Mouse (Mus musculus) hindbrain, embryonic 12.5 days (tissue): Measurements from ENCODE around the gene Sobp. TPM values are rescaled to one million over a fixed set of nuclear protein-coding genes. Genes with fewer than 3 reads are reported as not detected.
A peak's percentile ranks its signal among the peaks of the same experiment; 100 is the strongest.

Source experiments
- ATAC-seq: fragments of 200-750 bp; cut with Nextera tagmentation; 2 replicates; pipeline ENCODE4 v1.8.0; 2017; ENCODE audit warnings: moderate TSS enrichment; ENCODE audit not compliant: low FRiP score
- H3K27ac ChIP-seq: fragments of 300-500 bp; sonication (generic); 2 replicates; pipeline ENCODE4 v1.5.1; 2016; ENCODE audit warnings: mild to moderate bottlenecking
- H3K27me3 ChIP-seq: fragments of 300-500 bp; sonication (generic); 2 replicates; pipeline ENCODE4 v1.6.1; 2016; ENCODE audit warnings: mild to moderate bottlenecking
- H3K36me3 ChIP-seq: fragments of 300-500 bp; sonication (generic); 2 replicates; pipeline ENCODE4 v1.6.1; 2016; ENCODE audit warnings: mild to moderate bottlenecking
- H3K4me1 ChIP-seq: fragments of 300-500 bp; sonication (generic); 2 replicates; pipeline ENCODE4 v1.6.1; 2016
- H3K4me2 ChIP-seq: fragments of 300-500 bp; sonication (generic); replicated peaks from 2 replicates; pipeline ENCODE4 v1.6.1; 2016; ENCODE audit warnings: mild to moderate bottlenecking
- H3K4me3 ChIP-seq: fragments of 300-500 bp; sonication (generic); 2 replicates; pipeline ENCODE4 v1.5.1; 2016; ENCODE audit warnings: mild to moderate bottlenecking
- H3K9ac ChIP-seq: fragments of 300-500 bp; sonication (generic); 2 replicates; pipeline ENCODE4 v1.6.1; 2016; ENCODE audit warnings: mild to moderate bottlenecking, moderate library complexity
- H3K9me3 ChIP-seq: fragments of 300-500 bp; sonication (generic); replicated peaks from 2 replicates; pipeline ENCODE4 v1.6.1; 2016; ENCODE audit warnings: mild to moderate bottlenecking
- WGBS: fragments of 180-500 bp; shearing (Covaris S2); methylation state at CpG from one replicate; pipeline ENCODE4 v1.1.7; 2016; 5-methylcytosine and 5-hydroxymethylcytosine counted together
- polyA plus RNA-seq: library from polyadenylated mRNA; unstranded; fragments of >200 nt; fragmentation: Nextera tagmentation; extraction: Ambion mirVana; gene quantifications from 2 replicates; pipeline ENCODE4 v1.2.1, GENCODE M21; 2016

Sobp gene
- polyA plus RNA-seq, 1 experiment from 2014 or later = 11.5 TPM

- Histone ChIP-seq H3K4me3 (no peak overlapping the region), H3K9me3 (no peaks in the 10 kb centered on the region), H3K27ac (no peak overlapping the region), H3K27me3 (no peaks in the 10 kb centered on the region), H3K9ac (no peak overlapping the region), H3K4me2 (no peak overlapping the region), H3K4me1 (peaks cover 27% of the 10 kb centered on the region), H3K36me3 (no peaks in the 10 kb centered on the region)
- no peak for ATAC-seq
- WGBS = 78% methylated on average over 3 of the region's 3 CpGs
Observed at GRCm38 (mm10) chr10:43081316-43081715, 93.0 kb downstream of the Sobp start.

- peak; percentile 30; the same call in 1 of the 2 replicates for ATAC-seq
- Histone ChIP-seq H3K4me1 (peaks cover 32% of the 10 kb centered on the region), H3K4me3 (no peak overlapping the region), H3K27ac (no peak overlapping the region), H3K4me2 (no peak overlapping the region), H3K27me3 (no peaks in the 10 kb centered on the region), H3K9ac (no peak overlapping the region), H3K36me3 (no peaks in the 10 kb centered on the region), H3K9me3 (no peaks in the 10 kb centered on the region)
- WGBS = 65% methylated on average over 13 of the region's 13 CpGs
Observed at GRCm38 (mm10) chr10:43075535-43076152, 98.7 kb downstream of the Sobp start.

- peak overlapping the region; percentile 14; the same call in 1 of the 2 replicates for H3K27ac ChIP-seq
- no peak overlapping the region for H3K4me3 ChIP-seq
- H3K4me2 ChIP-seq = no peak overlapping the region
- no peaks in the 10 kb centered on the region for H3K27me3 ChIP-seq
- 50% methylated on average over 8 of the region's 8 CpGs for WGBS
- H3K36me3 ChIP-seq = peaks cover 3% of the 10 kb centered on the region; the same call in 1 of the 2 replicates
- H3K4me1 ChIP-seq = peaks cover 30% of the 10 kb centered on the region
- no peak; the same call in 1 of the 2 replicates for ATAC-seq
- no peak overlapping the region for H3K9ac ChIP-seq
- no peaks in the 10 kb centered on the region for H3K9me3 ChIP-seq
Observed at GRCm38 (mm10) chr10:43073281-43073680, 101.0 kb downstream of the Sobp start.

- Histone ChIP-seq H3K36me3 (peaks cover 11% of the 10 kb centered on the region; the same call in 1 of the 2 replicates), H3K4me1 (peaks cover 26% of the 10 kb centered on the region), H3K9ac (no peak overlapping the region), H3K27me3 (no peaks in the 10 kb centered on the region), H3K27ac (no peak overlapping the region), H3K4me2 (no peak overlapping the region), H3K9me3 (no peaks in the 10 kb centered on the region), H3K4me3 (no peak overlapping the region)
- no peak for ATAC-seq
- 88% methylated on average over 6 of the region's 6 CpGs for WGBS
Observed at GRCm38 (mm10) chr10:43070893-43071292, 103.4 kb downstream of the Sobp start.

- 83% methylated on average over 7 of the region's 7 CpGs for WGBS
- Histone ChIP-seq H3K27me3 (no peaks in the 10 kb centered on the region), H3K4me2 (no peak overlapping the region), H3K4me3 (no peak overlapping the region), H3K36me3 (peaks cover 12% of the 10 kb centered on the region; the same call in 1 of the 2 replicates), H3K27ac (no peak overlapping the region), H3K4me1 (peaks cover 10% of the 10 kb centered on the region), H3K9ac (no peak overlapping the region), H3K9me3 (no peaks in the 10 kb centered on the region)
- ATAC-seq = no peak
Observed at GRCm38 (mm10) chr10:43065331-43065730, 109.0 kb downstream of the Sobp start.

- H3K4me2 ChIP-seq = no peak overlapping the region
- no peaks in the 10 kb centered on the region for H3K9me3 ChIP-seq
- H3K4me1 ChIP-seq = peaks cover 10% of the 10 kb centered on the region
- no peaks in the 10 kb centered on the region for H3K27me3 ChIP-seq
- H3K36me3 ChIP-seq = peaks cover 8% of the 10 kb centered on the region; the same call in 1 of the 2 replicates
- H3K4me3 ChIP-seq = no peak overlapping the region
- H3K27ac ChIP-seq = peak overlapping the region; percentile 57
- no peak overlapping the region for H3K9ac ChIP-seq
- WGBS = 79% methylated on average over 11 of the region's 11 CpGs
- ATAC-seq = peak; percentile 78
Observed at GRCm38 (mm10) chr10:43061519-43062105, 112.7 kb downstream of the Sobp start.

- H3K36me3 ChIP-seq = no peaks in the 10 kb centered on the region
- 70% methylated on average over 2 of the region's 2 CpGs for WGBS
- H3K4me3 ChIP-seq = no peak overlapping the region
- no peaks in the 10 kb centered on the region for H3K9me3 ChIP-seq
- no peak overlapping the region for H3K9ac ChIP-seq
- ATAC-seq = no peak
- H3K4me1 ChIP-seq = peaks cover 12% of the 10 kb centered on the region; the same call in 1 of the 2 replicates
- H3K27ac ChIP-seq = no peak overlapping the region
- no peaks in the 10 kb centered on the region for H3K27me3 ChIP-seq
- no peak overlapping the region for H3K4me2 ChIP-seq
Observed at GRCm38 (mm10) chr10:43055405-43055804, 118.9 kb downstream of the Sobp start.

GRCm38 (mm10) chr10:43054776-43055175, 119.6 kb downstream of the Sobp start:
- H3K9ac ChIP-seq = no peak overlapping the region
- H3K27me3 ChIP-seq = no peaks in the 10 kb centered on the region
- no peak for ATAC-seq
- no peak overlapping the region for H3K27ac ChIP-seq
- H3K4me1 ChIP-seq = peaks cover 12% of the 10 kb centered on the region; the same call in 1 of the 2 replicates
- no peak overlapping the region for H3K4me2 ChIP-seq
- no peak overlapping the region for H3K4me3 ChIP-seq
- no peaks in the 10 kb centered on the region for H3K36me3 ChIP-seq
- WGBS = 76% methylated on average over 8 of the region's 8 CpGs
- no peaks in the 10 kb centered on the region for H3K9me3 ChIP-seq

- Histone ChIP-seq H3K4me2 (no peak overlapping the region), H3K36me3 (no peaks in the 10 kb centered on the region), H3K27ac (no peak overlapping the region), H3K4me3 (no peak overlapping the region), H3K27me3 (no peaks in the 10 kb centered on the region), H3K4me1 (peaks cover 12% of the 10 kb centered on the region; the same call in 1 of the 2 replicates), H3K9me3 (no peaks in the 10 kb centered on the region), H3K9ac (no peak overlapping the region)
- 62% methylated on average over 10 of the region's 10 CpGs for WGBS
- no peak for ATAC-seq
Observed at GRCm38 (mm10) chr10:43053861-43054560, 120.3 kb downstream of the Sobp start.

- ATAC-seq = no peak
- H3K4me1 ChIP-seq = peaks cover 16% of the 10 kb centered on the region; the same call in 1 of the 2 replicates
- no peak overlapping the region for H3K4me2 ChIP-seq
- no peak overlapping the region for H3K27ac ChIP-seq
- no peaks in the 10 kb centered on the region for H3K27me3 ChIP-seq
- no peaks in the 10 kb centered on the region for H3K36me3 ChIP-seq
- H3K4me3 ChIP-seq = no peak overlapping the region
- no peaks in the 10 kb centered on the region for H3K9me3 ChIP-seq
- WGBS = 52% methylated on average over 5 of the region's 5 CpGs
- H3K9ac ChIP-seq = no peak overlapping the region
Observed at GRCm38 (mm10) chr10:43052462-43052861, 121.9 kb downstream of the Sobp start.

- Histone ChIP-seq H3K36me3 (no peaks in the 10 kb centered on the region), H3K4me1 (peaks cover 25% of the 10 kb centered on the region), H3K27me3 (0 out of 2 replicates have a peak, but pooled peaks cover 2% of the 10 kb centered on the region), H3K27ac (no peak overlapping the region), H3K4me2 (no peak overlapping the region), H3K9me3 (no peaks in the 10 kb centered on the region), H3K9ac (no peak overlapping the region), H3K4me3 (no peak overlapping the region)
- WGBS = 85% methylated on average over 6 of the region's 6 CpGs
- ATAC-seq = no peak
Observed at GRCm38 (mm10) chr10:43047804-43048348, 126.5 kb downstream of the Sobp start.
